Mouse (Mus musculus) thymus, postnatal 0 days (tissue): Measurements from ENCODE around the gene Vstm2b. TPM values are rescaled to one million over a fixed set of nuclear protein-coding genes. Genes with fewer than 3 reads are reported as not detected.

ENCODE experiments used
- polyA plus RNA-seq: library from polyadenylated mRNA; unstranded; fragments of >200 nt; fragmentation: Nextera tagmentation; extraction: Ambion mirVana; gene quantifications from 2 replicates; pipeline ENCODE4 v1.2.1, GENCODE M21; 2015

Vstm2b gene
- polyA plus RNA-seq, 1 experiment from 2014 or later: 0.36 TPM

Other genes starting within 250 kb of the Vstm2b start
- not detected in 2 replicates for gene 4930433I11Rik, start 89.2 kb downstream of the Vstm2b start, polyA plus RNA-seq
- not detected in 2 replicates for gene Gm4884, start 134.4 kb downstream of the Vstm2b start, polyA plus RNA-seq